Mouse (Mus musculus): ENCODE results near the gene 4930564D02Rik.
A peak's percentile ranks its signal among the peaks of the same experiment; 100 is the strongest.

GRCm38 (mm10) chr3:105090981-105091380 lies 24.3 kb downstream of the 4930564D02Rik start:
- peak; percentile 71 for TF ChIP-seq CTCF (IDR thresholded peaks at IDR 0.05; ENCODE audit: insufficient read depth, low read length)
- TF ChIP-seq POLR2A (IDR thresholded peaks at IDR 0.05; ENCODE audit: borderline replicate concordance, extremely low read depth, low read depth, low read length): no peak
